Mouse (Mus musculus) liver, postnatal 0 days (tissue): ENCODE data around the gene Mybbp1a. TPM values are rescaled to one million over a fixed set of nuclear protein-coding genes. Genes with fewer than 3 reads are reported as not detected.

Experiments used
- ATAC-seq: fragments of 200-750 bp; cut with Nextera tagmentation; 2 replicates; pipeline ENCODE4 v1.8.0; 2017; ENCODE audit warnings: mild to moderate bottlenecking, moderate library complexity
- DNase-seq: peaks from one replicate; pipeline ENCODE4 v3.0.0-alpha.2; 2016
- H3K27ac ChIP-seq: fragments of 300-500 bp; sonication (generic); 2 replicates; pipeline ENCODE4 v1.5.1; 2014; ENCODE audit warnings: antibody characterized with exemption, moderate library complexity, mild to moderate bottlenecking, low read depth
- H3K27me3 ChIP-seq: fragments of 300-500 bp; sonication (generic); 2 replicates; pipeline ENCODE4 v1.6.1; 2014; ENCODE audit warnings: low read length, control low read depth, mixed read lengths; ENCODE audit not compliant: insufficient read depth
- H3K36me3 ChIP-seq: fragments of 300-500 bp; sonication (generic); replicated peaks from 2 replicates; pipeline ENCODE4 v1.6.1; 2014; ENCODE audit warnings: mild to moderate bottlenecking, control low read depth, low read length, moderate library complexity, mixed read lengths; ENCODE audit not compliant: insufficient read depth
- H3K4me1 ChIP-seq: fragments of 300-500 bp; sonication (generic); 2 replicates; pipeline ENCODE4 v1.6.1; 2014; ENCODE audit warnings: antibody characterized with exemption, mild to moderate bottlenecking, control low read depth; ENCODE audit not compliant: insufficient read depth
- H3K4me2 ChIP-seq: fragments of 300-500 bp; sonication (generic); 2 replicates; pipeline ENCODE4 v1.6.1; 2014; ENCODE audit warnings: low read depth, mild to moderate bottlenecking, low read length, moderate library complexity, mixed read lengths
- H3K4me3 ChIP-seq: fragments of 300-500 bp; sonication (generic); 2 replicates; pipeline ENCODE4 v1.5.1; 2014; ENCODE audit warnings: low read depth, low read length
- H3K9ac ChIP-seq: fragments of 300-500 bp; sonication (generic); replicated peaks from 2 replicates; pipeline ENCODE4 v1.6.1; 2014; ENCODE audit warnings: mild to moderate bottlenecking, moderate library complexity
- H3K9me3 ChIP-seq: fragments of 300-500 bp; sonication (generic); 2 replicates; pipeline ENCODE4 v1.6.1; 2016; ENCODE audit warnings: mild to moderate bottlenecking, control low read depth, low read length, mixed read lengths
- CTCF ChIP-seq: sonication (generic); IDR thresholded peaks from 2 replicates; pipeline ENCODE4 v1.5.1; 2016; ENCODE audit warnings: antibody characterized with exemption, low read depth
- EP300 ChIP-seq: IDR thresholded peaks from 2 replicates; pipeline ENCODE4 v1.6.1; 2016; ENCODE audit warnings: antibody characterized with exemption, low read depth, mild to moderate bottlenecking
- WGBS: fragments of 180-500 bp; shearing (Covaris S2); extraction: QIAGEN DNeasy Blood & Tissue Kit; methylation state at CpG from one replicate; pipeline ENCODE4 v1.1.7; 2014; ENCODE audit not compliant: insufficient replicate concordance; 5-methylcytosine and 5-hydroxymethylcytosine counted together
- polyA plus RNA-seq: library from polyadenylated mRNA; unstranded; fragments of >200 nt; fragmentation: Nextera tagmentation; extraction: Ambion mirVana; gene quantifications from 2 replicates; pipeline ENCODE4 v1.2.1, GENCODE M21; 2015

Gene Mybbp1a
- polyA plus RNA-seq, 1 experiment from 2014 or later: 44.5 TPM

GRCm38 (mm10) chr11:72469217-72469616, 28.1 kb downstream of the Mybbp1a start:
- H3K9me3 ChIP-seq: no peaks in the 10 kb centered on the region
- H3K4me2 ChIP-seq: no peak overlapping the region
- WGBS: 30% methylated on average over 5 of the region's 5 CpGs
- no peaks in the 10 kb centered on the region for H3K27me3 ChIP-seq
- H3K4me1 ChIP-seq: peaks cover 72% of the 10 kb centered on the region
- no peak for TF ChIP-seq CTCF
- H3K4me3 ChIP-seq: no peak overlapping the region
- H3K27ac ChIP-seq: peak overlapping the region; percentile 63
- H3K9ac ChIP-seq: no peak overlapping the region
- peak; percentile 77 for DNase-seq
- no peaks in the 10 kb centered on the region for H3K36me3 ChIP-seq
- peak; percentile 57 for ATAC-seq

- peaks cover 77% of the 10 kb centered on the region for H3K4me1 ChIP-seq
- H3K27ac ChIP-seq: peak overlapping the region; percentile 63
- 34% methylated on average over 4 of the region's 4 CpGs for WGBS
Observed at GRCm38 (mm10) chr11:72470004-72470403, 28.8 kb downstream of the Mybbp1a start.

GRCm38 (mm10) chr11:72471381-72471780, 30.2 kb downstream of the Mybbp1a start:
- no peak for DNase-seq
- TF ChIP-seq EP300: no peak
- TF ChIP-seq CTCF: no peak
- Histone ChIP-seq H3K4me2 (no peak overlapping the region), H3K9ac (no peak overlapping the region), H3K9me3 (no peaks in the 10 kb centered on the region), H3K36me3 (no peaks in the 10 kb centered on the region), H3K4me3 (no peak overlapping the region), H3K27ac (no peak overlapping the region), H3K27me3 (no peaks in the 10 kb centered on the region), H3K4me1 (peaks cover 83% of the 10 kb centered on the region)
- 84% methylated on average over 6 of the region's 6 CpGs for WGBS
- ATAC-seq: no peak

More at GRCm38 (mm10) chr11:72470004-72470403, 28.8 kb downstream of the Mybbp1a start:
- no peak for TF ChIP-seq CTCF
- no peak for TF ChIP-seq EP300
- Histone ChIP-seq H3K4me2 (no peak overlapping the region), H3K27me3 (no peaks in the 10 kb centered on the region), H3K9me3 (no peaks in the 10 kb centered on the region), H3K4me3 (no peak overlapping the region), H3K36me3 (no peaks in the 10 kb centered on the region), H3K9ac (no peak overlapping the region)
- no peak for DNase-seq
- ATAC-seq: no peak

- TF ChIP-seq EP300 (no peak), CTCF (no peak)
- DNase-seq (no peak), ATAC-seq (no peak)
- Histone ChIP-seq H3K9ac (no peak overlapping the region), H3K4me3 (no peak overlapping the region), H3K4me1 (peaks cover 73% of the 10 kb centered on the region), H3K27ac (no peak overlapping the region; the same call in 1 of the 2 replicates), H3K36me3 (no peaks in the 10 kb centered on the region), H3K9me3 (no peaks in the 10 kb centered on the region), H3K27me3 (no peaks in the 10 kb centered on the region), H3K4me2 (no peak overlapping the region)
- 80% methylated on average over 4 of the region's 4 CpGs for WGBS
Observed at GRCm38 (mm10) chr11:72473540-72473939, 32.4 kb downstream of the Mybbp1a start.

GRCm38 (mm10) chr11:72474926-72475325, 33.8 kb downstream of the Mybbp1a start:
- peak; percentile 47 for DNase-seq
- Histone ChIP-seq H3K4me2 (peak overlapping the region; percentile 47; the same call in 1 of the 2 replicates), H3K9ac (peak overlapping the region; percentile 44), H3K4me1 (peaks cover 59% of the 10 kb centered on the region), H3K4me3 (no peak overlapping the region), H3K36me3 (no peaks in the 10 kb centered on the region), H3K9me3 (no peaks in the 10 kb centered on the region), H3K27me3 (no peaks in the 10 kb centered on the region), H3K27ac (peak overlapping the region; percentile 73)
- TF ChIP-seq CTCF: no peak
- peak; percentile 21; the same call in 1 of the 2 replicates for TF ChIP-seq EP300
- 34% methylated on average over 3 of the region's 3 CpGs for WGBS
- peak; percentile 88 for ATAC-seq

GRCm38 (mm10) chr11:72475408-72475807, 34.3 kb downstream of the Mybbp1a start:
- H3K4me2 ChIP-seq: peak overlapping the region; percentile 39; the same call in 1 of the 2 replicates
- H3K9me3 ChIP-seq: no peaks in the 10 kb centered on the region
- no peak overlapping the region for H3K4me3 ChIP-seq
- no peaks in the 10 kb centered on the region for H3K27me3 ChIP-seq
- TF ChIP-seq EP300: no peak
- ATAC-seq (peak; percentile 48), DNase-seq (no peak)
- 0 out of 2 replicates have a peak overlapping the region, but pooled peaks have one; percentile 8 for H3K9ac ChIP-seq
- H3K27ac ChIP-seq: peak overlapping the region; percentile 73
- peaks cover 54% of the 10 kb centered on the region for H3K4me1 ChIP-seq
- WGBS: 29% methylated on average over 7 of the region's 7 CpGs
- no peaks in the 10 kb centered on the region for H3K36me3 ChIP-seq
